Mouse (Mus musculus): ENCODE results near the gene Srr. TPM values are rescaled to one million over a fixed set of nuclear protein-coding genes. Genes with fewer than 3 reads are reported as not detected.

Srr gene
- polyA plus RNA-seq, 1 experiment from 2014 or later = 21.5 TPM

- Histone ChIP-seq H3K9me3 (replicated peaks) (no peaks in the 10 kb centered on the region), H3K27ac (ENCODE audit: poor library complexity, severe bottlenecking) (no peak overlapping the region), H3K4me1 (replicated peaks) (peaks cover 39% of the 10 kb centered on the region), H3K4me3 (no peak overlapping the region), H3K36me3 (peaks cover 12% of the 10 kb centered on the region), H3K27me3 (replicated peaks) (no peaks in the 10 kb centered on the region), H3K9ac (0 out of 2 replicates have a peak overlapping the region, but pooled peaks have one; percentile 51), H3K4me2 (no peak overlapping the region)
- 65% methylated on average over 5 of the region's 5 CpGs for WGBS
- no peak for ATAC-seq (ENCODE audit: insufficient number of reproducible peaks, low FRiP score)
These were observed 63.6 kb downstream of the Srr start for GRCm38 (mm10) chr11:74862129-74862528.

DNA sequence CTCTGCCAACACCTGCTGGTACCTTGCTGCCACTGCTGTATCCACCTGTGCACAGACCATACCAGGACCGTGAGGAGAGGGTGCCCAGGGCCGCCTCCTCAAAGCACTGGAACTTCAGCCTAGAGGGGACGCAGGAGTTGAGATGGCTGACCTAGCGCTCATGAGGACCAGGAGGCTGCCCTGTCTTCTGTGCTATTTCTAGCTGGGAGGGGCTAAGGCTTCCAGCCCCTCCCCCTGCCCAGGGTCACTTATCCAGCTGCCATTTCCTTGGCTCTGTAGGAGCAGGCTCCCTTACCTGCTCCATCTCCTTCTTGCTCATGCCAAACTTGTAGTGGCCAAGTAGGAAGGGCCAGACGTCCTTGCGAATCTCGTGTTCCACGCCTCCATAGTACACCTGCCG is 68.0 kb downstream of the Srr start:
- no peaks in the 10 kb centered on the region for H3K9me3 ChIP-seq (replicated peaks)
- WGBS = 73% methylated on average over 9 of the region's 9 CpGs
- no peak overlapping the region for H3K4me2 ChIP-seq

More for the DNA sequence above, 68.0 kb downstream of the Srr start:
- ATAC-seq (ENCODE audit: insufficient number of reproducible peaks, low FRiP score) = 0 out of 2 replicates have a peak, but pooled peaks have one; percentile 16
- Histone ChIP-seq H3K36me3 (peaks cover 17% of the 10 kb centered on the region; the same call in 1 of the 2 replicates), H3K27me3 (replicated peaks) (no peaks in the 10 kb centered on the region), H3K4me1 (replicated peaks) (peaks cover 21% of the 10 kb centered on the region), H3K27ac (ENCODE audit: poor library complexity, severe bottlenecking) (no peak overlapping the region), H3K9ac (no peak overlapping the region), H3K4me3 (no peak overlapping the region)

Small RNA genes lying within 50 kb of the gene (microRNA-seq; reads per million reads assigned to microRNA genes)
- not detected for gene Mir6926

Other genes starting within 250 kb of the Srr start
- 57.7 and 63.4 TPM in 2 replicates for gene Pafah1b1, start 201.3 kb downstream of the Srr start, polyA plus RNA-seq (2016; fragmentation: Nextera tagmentation; extraction: Ambion mirVana)
- gene Mettl16, start 155.1 kb downstream of the Srr start, polyA plus RNA-seq (2016; fragmentation: Nextera tagmentation; extraction: Ambion mirVana) = 34.6 and 37.0 TPM in 2 replicates
- 4.0 and 4.8 TPM in 2 replicates for gene Mnt, start 95.0 kb downstream of the Srr start, polyA plus RNA-seq (2016; fragmentation: Nextera tagmentation; extraction: Ambion mirVana)
- gene Sgsm2, start 28.9 kb downstream of the Srr start, polyA plus RNA-seq (2016; fragmentation: Nextera tagmentation; extraction: Ambion mirVana) = 6.5 and 6.6 TPM in 2 replicates
- 31.6 and 33.5 TPM in 2 replicates for gene Tsr1, start 27.9 kb downstream of the Srr start, polyA plus RNA-seq (2016; fragmentation: Nextera tagmentation; extraction: Ambion mirVana)
- gene Smg6, start 125 bp downstream of the Srr start, polyA plus RNA-seq (2016; fragmentation: Nextera tagmentation; extraction: Ambion mirVana) = 13.4 and 14.7 TPM in 2 replicates
- gene Hic1, start 243.6 kb upstream of the Srr start, polyA plus RNA-seq (2016; fragmentation: Nextera tagmentation; extraction: Ambion mirVana) = 13.3 and 13.8 TPM in 2 replicates